Mouse (Mus musculus): ENCODE results near the gene Arhgap18. TPM values are rescaled to one million over a fixed set of nuclear protein-coding genes. Genes with fewer than 3 reads are reported as not detected.

Gene Arhgap18
- polyA plus RNA-seq, 1 experiment from 2014 or later, result 37.3 TPM

GRCm38 (mm10) chr10:26810810-26811209 is 57.6 kb downstream of the Arhgap18 start:
- H3K9me3 ChIP-seq, result no peaks in the 10 kb centered on the region
- no peak overlapping the region for H3K4me3 ChIP-seq
- peaks cover 23% of the 10 kb centered on the region for H3K4me1 ChIP-seq
- ATAC-seq (ENCODE audit: extremely low read depth, insufficient number of reproducible peaks, low FRiP score, low TSS enrichment), result no peak
- WGBS, result 43% methylated on average over 5 of the region's 5 CpGs
- H3K36me3 ChIP-seq, result no peaks in the 10 kb centered on the region
- no peaks in the 10 kb centered on the region for H3K27me3 ChIP-seq (replicated peaks)
- peak overlapping the region; percentile 40; the same call in 1 of the 2 replicates for H3K27ac ChIP-seq (replicated peaks)
- no peak overlapping the region for H3K9ac ChIP-seq
- no peak overlapping the region for H3K4me2 ChIP-seq

DNA sequence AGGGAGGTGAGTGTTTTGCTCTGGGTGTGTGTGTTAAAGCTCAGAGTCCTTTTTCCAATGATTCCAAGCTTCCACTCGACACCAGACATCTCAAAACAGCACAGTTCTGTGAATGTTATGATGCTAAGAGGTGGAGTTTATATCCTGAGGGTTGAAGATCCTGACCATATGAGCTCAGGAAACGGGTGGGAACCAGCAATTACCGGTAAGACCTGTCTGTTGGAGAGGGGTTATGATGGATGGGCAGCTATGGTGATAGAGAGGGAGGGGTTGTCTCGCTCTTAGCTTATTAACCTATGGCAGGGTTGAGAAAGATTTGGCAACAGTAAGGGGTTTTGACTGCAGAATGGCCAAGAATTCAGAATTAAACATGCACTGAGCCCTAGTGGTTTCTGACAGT is 58.1 kb downstream of the Arhgap18 start:
- H3K27ac ChIP-seq (replicated peaks), result no peak overlapping the region
- peaks cover 23% of the 10 kb centered on the region for H3K4me1 ChIP-seq
- no peak overlapping the region for H3K4me2 ChIP-seq
- H3K27me3 ChIP-seq (replicated peaks), result no peaks in the 10 kb centered on the region
- H3K36me3 ChIP-seq, result no peaks in the 10 kb centered on the region
- no peak overlapping the region for H3K9ac ChIP-seq
- H3K9me3 ChIP-seq, result no peaks in the 10 kb centered on the region
- no peak overlapping the region for H3K4me3 ChIP-seq
- ATAC-seq (ENCODE audit: extremely low read depth, insufficient number of reproducible peaks, low FRiP score, low TSS enrichment), result no peak
- 54% methylated on average over 4 of the region's 4 CpGs for WGBS

DNA sequence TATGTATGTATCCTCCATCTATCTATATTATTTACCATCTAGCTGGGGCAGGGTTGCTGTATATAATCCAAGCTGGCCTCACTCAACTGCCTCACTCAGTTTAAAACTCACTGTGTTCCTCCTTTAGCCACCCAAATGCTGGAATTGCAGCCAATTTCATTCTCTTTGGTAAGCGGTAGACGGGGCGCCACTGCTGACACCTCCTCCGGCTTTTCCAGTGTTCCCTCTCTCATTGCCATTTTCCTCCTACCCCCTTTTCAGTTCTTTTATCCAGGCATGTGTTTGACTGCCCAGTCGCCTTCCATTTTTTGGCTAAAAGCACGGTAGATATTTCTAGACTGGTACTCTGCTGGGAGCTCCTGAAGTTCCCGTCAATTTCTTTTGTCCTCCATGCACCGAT is 62.4 kb downstream of the Arhgap18 start:
- no peak overlapping the region for H3K4me2 ChIP-seq
- peaks cover 23% of the 10 kb centered on the region for H3K4me1 ChIP-seq
- ATAC-seq (ENCODE audit: extremely low read depth, insufficient number of reproducible peaks, low FRiP score, low TSS enrichment), result no peak
- H3K27ac ChIP-seq (replicated peaks), result no peak overlapping the region
- WGBS, result 86% methylated on average over 8 of the region's 8 CpGs
- no peaks in the 10 kb centered on the region for H3K36me3 ChIP-seq
- no peaks in the 10 kb centered on the region for H3K27me3 ChIP-seq (replicated peaks)
- H3K4me3 ChIP-seq, result no peak overlapping the region
- H3K9ac ChIP-seq, result no peak overlapping the region
- H3K9me3 ChIP-seq, result no peaks in the 10 kb centered on the region

DNA sequence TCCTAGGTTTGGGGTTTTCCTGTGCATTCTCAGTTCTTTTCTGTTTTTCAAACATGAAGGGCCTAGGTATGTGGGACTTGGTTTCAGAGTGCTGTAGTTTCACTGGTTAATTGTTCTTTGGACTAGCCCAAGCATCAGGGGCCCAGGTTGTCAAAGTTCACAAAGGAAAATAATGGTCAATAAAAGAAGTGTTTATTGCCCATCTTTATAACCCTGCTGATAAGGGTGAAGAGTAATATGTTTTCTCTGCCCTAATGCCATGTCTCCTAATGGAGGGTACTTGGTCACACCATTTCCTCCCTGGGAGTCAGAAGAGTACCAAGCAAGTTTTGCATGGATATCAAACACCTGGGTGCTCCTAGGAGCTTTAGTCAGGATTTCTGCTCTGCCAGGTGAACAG is 67.1 kb downstream of the Arhgap18 start:
- Histone ChIP-seq H3K4me3 (no peak overlapping the region), H3K27me3 (replicated peaks) (no peaks in the 10 kb centered on the region), H3K4me1 (peaks cover 28% of the 10 kb centered on the region), H3K9ac (no peak overlapping the region), H3K27ac (replicated peaks) (no peak overlapping the region), H3K4me2 (no peak overlapping the region), H3K9me3 (no peaks in the 10 kb centered on the region), H3K36me3 (no peaks in the 10 kb centered on the region)
- ATAC-seq (ENCODE audit: extremely low read depth, insufficient number of reproducible peaks, low FRiP score, low TSS enrichment), result no peak

DNA sequence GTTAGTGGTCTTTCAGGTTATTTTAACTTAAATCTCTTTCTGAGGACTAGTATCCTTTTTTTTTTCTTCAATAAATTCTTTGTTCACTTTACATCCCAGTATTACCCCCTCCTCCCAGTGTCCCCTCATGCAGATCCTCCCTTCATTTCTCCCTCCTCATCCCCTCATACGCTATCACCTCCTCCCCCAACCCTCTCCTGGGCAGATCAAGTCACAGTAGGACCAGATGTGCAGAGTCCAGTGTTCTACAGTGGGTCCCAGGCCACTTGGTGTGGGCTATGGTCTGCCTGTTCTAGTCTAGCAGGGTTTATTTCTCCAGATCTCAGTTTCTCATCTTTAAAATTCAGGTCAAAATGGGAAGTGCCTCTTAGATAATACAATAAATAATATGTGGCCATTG is 67.7 kb downstream of the Arhgap18 start:
- ATAC-seq (ENCODE audit: extremely low read depth, insufficient number of reproducible peaks, low FRiP score, low TSS enrichment), result no peak
- Histone ChIP-seq H3K9me3 (no peaks in the 10 kb centered on the region), H3K27ac (replicated peaks) (no peak overlapping the region), H3K27me3 (replicated peaks) (no peaks in the 10 kb centered on the region), H3K36me3 (no peaks in the 10 kb centered on the region), H3K9ac (no peak overlapping the region), H3K4me3 (no peak overlapping the region), H3K4me1 (peaks cover 28% of the 10 kb centered on the region), H3K4me2 (no peak overlapping the region)
- WGBS, result 68% methylated on average over 1 of the region's 1 CpGs

DNA sequence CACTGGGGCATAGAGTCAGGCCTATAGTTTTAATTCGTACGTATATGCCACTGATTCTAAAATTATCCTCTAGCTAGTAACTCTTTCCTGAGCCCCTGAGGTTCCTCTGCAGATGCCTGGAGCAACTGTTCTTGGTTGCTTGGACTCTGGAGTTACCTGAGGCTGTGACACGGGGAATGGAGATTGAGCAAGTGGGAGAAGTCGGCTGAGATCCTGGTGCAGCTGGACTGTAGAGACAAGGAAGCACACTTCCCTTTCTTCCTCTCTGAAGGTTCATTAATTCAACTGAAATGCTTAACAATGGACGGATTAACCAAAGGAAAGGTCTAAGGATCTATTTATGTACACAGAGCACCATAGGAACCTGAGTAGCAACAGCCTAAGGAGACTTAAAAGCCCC is 70.8 kb downstream of the Arhgap18 start:
- WGBS, result 60% methylated on average over 5 of the region's 5 CpGs
- ATAC-seq (ENCODE audit: extremely low read depth, insufficient number of reproducible peaks, low FRiP score, low TSS enrichment), result no peak
- Histone ChIP-seq H3K9ac (no peak overlapping the region), H3K27ac (replicated peaks) (peak overlapping the region; percentile 13), H3K4me3 (no peak overlapping the region), H3K27me3 (replicated peaks) (no peaks in the 10 kb centered on the region), H3K4me2 (no peak overlapping the region), H3K36me3 (no peaks in the 10 kb centered on the region), H3K9me3 (no peaks in the 10 kb centered on the region), H3K4me1 (peaks cover 38% of the 10 kb centered on the region)

DNA sequence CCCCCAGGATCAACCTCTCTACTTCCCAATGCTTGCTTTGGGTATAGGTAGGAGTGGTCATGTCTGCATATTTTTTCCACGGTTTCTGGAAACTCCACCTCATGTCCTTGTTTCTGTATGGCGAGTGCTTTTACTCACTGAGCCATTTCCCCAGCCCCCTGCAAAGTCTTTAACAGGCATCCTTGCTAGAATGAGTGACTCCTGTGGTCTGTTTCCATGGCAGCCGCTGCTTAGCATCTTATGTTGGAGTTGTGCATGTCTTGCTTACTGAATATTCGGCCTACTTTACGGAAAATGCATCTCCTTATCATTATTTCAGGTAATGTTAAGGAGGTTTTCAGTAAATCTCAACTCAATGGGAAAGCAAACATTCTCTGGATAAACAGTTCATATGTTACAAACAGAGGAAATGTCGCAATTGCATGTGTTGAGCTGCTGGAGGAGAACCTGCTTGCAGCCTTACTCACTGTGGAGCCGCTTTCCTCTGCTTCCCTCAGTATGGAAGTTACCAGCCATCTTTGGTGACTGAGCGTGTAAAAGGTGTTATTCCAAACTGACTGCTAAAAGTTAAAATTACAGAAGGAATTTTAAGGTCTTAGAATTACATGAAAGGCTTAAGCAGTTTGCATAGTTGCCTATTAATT is 72.1 kb downstream of the Arhgap18 start:
- Histone ChIP-seq H3K36me3 (no peaks in the 10 kb centered on the region), H3K4me3 (no peak overlapping the region), H3K9me3 (no peaks in the 10 kb centered on the region), H3K4me2 (no peak overlapping the region), H3K27ac (replicated peaks) (no peak overlapping the region), H3K9ac (no peak overlapping the region), H3K4me1 (peaks cover 40% of the 10 kb centered on the region), H3K27me3 (replicated peaks) (no peaks in the 10 kb centered on the region)
- ATAC-seq (ENCODE audit: extremely low read depth, insufficient number of reproducible peaks, low FRiP score, low TSS enrichment), result no peak
- WGBS, result 75% methylated on average over 8 of the region's 8 CpGs

- Histone ChIP-seq H3K4me3 (no peak overlapping the region), H3K27ac (replicated peaks) (no peak overlapping the region), H3K27me3 (replicated peaks) (no peaks in the 10 kb centered on the region), H3K36me3 (no peaks in the 10 kb centered on the region), H3K9ac (no peak overlapping the region), H3K4me2 (no peak overlapping the region), H3K4me1 (peaks cover 33% of the 10 kb centered on the region), H3K9me3 (no peaks in the 10 kb centered on the region)
- ATAC-seq (ENCODE audit: extremely low read depth, insufficient number of reproducible peaks, low FRiP score, low TSS enrichment), result no peak
- WGBS, result 49% methylated on average over 5 of the region's 5 CpGs
Observed at GRCm38 (mm10) chr10:26827315-26827714, 74.1 kb downstream of the Arhgap18 start.

DNA sequence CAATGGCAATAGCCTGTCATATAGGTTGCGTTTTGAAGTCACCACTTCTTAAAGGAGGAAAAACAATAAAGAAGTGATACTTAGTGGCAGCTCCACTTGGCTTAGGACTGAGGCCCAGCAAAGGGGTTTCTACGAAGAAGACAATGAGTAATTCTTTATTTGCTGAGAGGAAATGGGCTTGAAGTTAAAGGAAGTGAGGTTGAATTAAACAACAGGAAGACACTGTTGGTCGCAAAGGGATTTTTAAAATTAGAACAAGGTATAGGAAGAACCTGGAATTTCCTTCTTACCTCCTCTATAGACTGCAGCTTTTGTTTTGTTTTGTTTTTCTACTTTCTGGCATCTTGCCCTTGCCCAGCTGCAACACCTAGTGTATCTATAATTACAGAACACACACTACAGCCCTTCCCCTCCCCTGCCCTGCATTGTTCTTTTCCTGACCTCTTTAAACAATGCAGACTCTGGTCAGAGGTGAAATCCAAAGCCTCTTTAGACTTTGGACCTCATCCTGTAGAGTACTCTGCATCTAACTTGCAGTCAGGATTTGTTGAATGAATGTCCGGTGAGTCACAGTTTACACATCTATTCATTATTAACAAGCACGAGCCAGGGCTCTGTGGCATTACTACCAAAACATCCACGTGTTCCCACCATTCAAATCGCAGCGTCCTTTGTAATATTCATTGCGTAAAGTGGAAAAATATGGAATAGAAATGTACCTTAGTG is 75.4 kb downstream of the Arhgap18 start:
- Histone ChIP-seq H3K27me3 (replicated peaks) (no peaks in the 10 kb centered on the region), H3K36me3 (no peaks in the 10 kb centered on the region), H3K4me3 (no peak overlapping the region), H3K4me1 (peaks cover 33% of the 10 kb centered on the region), H3K9ac (no peak overlapping the region), H3K4me2 (0 out of 2 replicates have a peak overlapping the region, but pooled peaks have one; percentile 13), H3K9me3 (no peaks in the 10 kb centered on the region), H3K27ac (replicated peaks) (peak overlapping the region; percentile 67)
- 65% methylated on average over 9 of the region's 9 CpGs for WGBS
- ATAC-seq (ENCODE audit: extremely low read depth, insufficient number of reproducible peaks, low FRiP score, low TSS enrichment), result 0 out of 2 replicates have a peak, but pooled peaks have one; percentile 46

GRCm38 (mm10) chr10:26832068-26832467 is 78.8 kb downstream of the Arhgap18 start:
- Histone ChIP-seq H3K9me3 (no peaks in the 10 kb centered on the region), H3K4me1 (peaks cover 22% of the 10 kb centered on the region), H3K36me3 (no peaks in the 10 kb centered on the region), H3K4me2 (no peak overlapping the region), H3K9ac (no peak overlapping the region), H3K27me3 (replicated peaks) (no peaks in the 10 kb centered on the region), H3K27ac (replicated peaks) (no peak overlapping the region), H3K4me3 (no peak overlapping the region)
- ATAC-seq (ENCODE audit: extremely low read depth, insufficient number of reproducible peaks, low FRiP score, low TSS enrichment), result no peak
- 79% methylated on average over 3 of the region's 3 CpGs for WGBS

DNA sequence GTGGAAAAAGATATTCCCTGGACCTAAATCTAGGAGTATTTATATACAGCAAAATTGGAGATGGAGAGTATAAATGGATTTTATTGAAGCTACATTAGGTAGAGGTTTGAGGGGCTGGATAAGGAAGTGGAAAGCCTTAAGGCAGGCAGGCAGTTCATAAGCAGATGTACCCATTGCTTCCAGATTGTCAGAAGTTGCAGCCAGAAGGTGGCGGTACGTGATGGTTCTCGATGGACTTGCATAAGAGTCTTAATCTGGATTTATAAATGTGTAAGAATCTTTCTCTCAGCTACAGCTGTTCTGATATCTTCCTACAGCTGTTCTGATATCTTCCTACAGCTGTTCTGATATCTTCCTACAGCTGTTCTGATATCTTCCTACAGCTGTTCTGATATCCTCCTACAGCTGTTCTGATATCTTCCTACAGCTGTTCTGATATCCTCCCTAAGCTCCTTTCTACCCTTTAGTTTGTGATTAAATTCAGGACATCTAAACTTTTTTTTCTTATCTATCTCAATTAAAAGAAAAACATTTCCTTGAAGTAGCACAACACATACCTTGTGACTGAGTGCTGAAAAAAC is 79.5 kb downstream of the Arhgap18 start:
- Histone ChIP-seq H3K4me1 (peaks cover 15% of the 10 kb centered on the region), H3K27ac (replicated peaks) (no peak overlapping the region), H3K36me3 (no peaks in the 10 kb centered on the region), H3K4me2 (no peak overlapping the region), H3K4me3 (no peak overlapping the region), H3K9ac (no peak overlapping the region), H3K27me3 (replicated peaks) (no peaks in the 10 kb centered on the region), H3K9me3 (no peaks in the 10 kb centered on the region)
- WGBS, result 83% methylated on average over 3 of the region's 3 CpGs
- ATAC-seq (ENCODE audit: extremely low read depth, insufficient number of reproducible peaks, low FRiP score, low TSS enrichment), result no peak

Data from heart, embryonic 13.5 days (tissue).